Mouse (Mus musculus) megakaryocyte-erythroid progenitor cell, adult 5-6 weeks (primary cell): ENCODE measurements around the gene Kirrel2. TPM values are rescaled to one million over a fixed set of nuclear protein-coding genes. Genes with fewer than 3 reads are reported as not detected.
A peak's percentile ranks its signal among the peaks of the same experiment; 100 is the strongest.

Experiments used
- ATAC-seq: replicated peaks from 2 replicates; pipeline ENCODE4 v1.8.0; 2016; ENCODE audit warnings: mild to moderate bottlenecking, inconsistent platforms; ENCODE audit not compliant: severe bottlenecking, poor library complexity, low FRiP score, low TSS enrichment
- total RNA-seq, 2 experiments: library from RNA; stranded (forward) in 1 of 2; stranded (reverse) in 1 of 2; fragments of 200-1000, 215-1000 nt in 1 of 2; fragments of >200 nt in 1 of 2; fragmentation: Nextera tagmentation in 1 of 2; gene quantifications; 2 replicates each; pipeline ENCODE4 v1.2.3; 2014 to 2017

Kirrel2 gene
- total RNA-seq, 2 experiments from 2014 or later: not detected

GRCm38 (mm10) chr7:30421175-30421889 lies 36.2 kb downstream of the Kirrel2 start, which contains the start of gene Nfkbid:
Gene Nfkbid, plus strand, starts transcription at chr7:30421732.
- ATAC-seq: peak; percentile 55

GRCm38 (mm10) chr7:30420673-30421072 lies 36.8 kb downstream of the Kirrel2 start:
- ATAC-seq: no peak

GRCm38 (mm10) chr7:30419561-30420499 lies 37.7 kb downstream of the Kirrel2 start, which contains the start of gene Hcst:
Gene Hcst, minus strand, starts transcription at chr7:30419854.
- ATAC-seq: no peak

- ATAC-seq: no peak
Measured at GRCm38 (mm10) chr7:30417856-30418255, 39.6 kb downstream of the Kirrel2 start.

- no peak for ATAC-seq
Measured at GRCm38 (mm10) chr7:30413596-30413995, 43.9 kb downstream of the Kirrel2 start, which contains the start of gene Tyrobp. Gene Tyrobp, plus strand, starts transcription at chr7:30413760.

- ATAC-seq: no peak
Measured at GRCm38 (mm10) chr7:30412735-30413147, 44.7 kb downstream of the Kirrel2 start.

- ATAC-seq: no peak
Measured at GRCm38 (mm10) chr7:30411023-30411422, 46.5 kb downstream of the Kirrel2 start.

GRCm38 (mm10) chr7:30409789-30410188 lies 47.7 kb downstream of the Kirrel2 start:
- no peak for ATAC-seq

- ATAC-seq: no peak
Measured at GRCm38 (mm10) chr7:30408639-30409038, 48.9 kb downstream of the Kirrel2 start.

- ATAC-seq: no peak
Measured at GRCm38 (mm10) chr7:30402343-30402742, 55.1 kb downstream of the Kirrel2 start.

- ATAC-seq: no peak
Measured at GRCm38 (mm10) chr7:30399671-30400070, 57.8 kb downstream of the Kirrel2 start.

Other genes starting within 250 kb of the Kirrel2 start
Only the 30 nearest of the 34 such genes appear.
- gene Thap8, start 177.6 kb downstream of the Kirrel2 start, total RNA-seq (2014; fragmentation: Nextera tagmentation): not detected in 2 replicates
- 1.6 TPM in 1 of 2 replicates, not detected in the other for gene Thap8, start 177.6 kb downstream of the Kirrel2 start, total RNA-seq (2017)
- 31.0 and 31.8 TPM in 2 replicates for gene Wdr62, start 177.3 kb downstream of the Kirrel2 start, total RNA-seq (2014; fragmentation: Nextera tagmentation)
- gene Wdr62, start 177.3 kb downstream of the Kirrel2 start, total RNA-seq (2017): 5.1 and 5.5 TPM in 2 replicates
- gene Clip3, start 166.0 kb downstream of the Kirrel2 start, total RNA-seq (2014; fragmentation: Nextera tagmentation): not detected in 2 replicates
- gene Clip3, start 166.0 kb downstream of the Kirrel2 start, total RNA-seq (2017): not detected in 2 replicates
- gene Alkbh6, start 149.0 kb downstream of the Kirrel2 start, total RNA-seq (2014; fragmentation: Nextera tagmentation): 12.7 and 35.5 TPM in 2 replicates
- 26.5 and 28.8 TPM in 2 replicates for gene Alkbh6, start 149.0 kb downstream of the Kirrel2 start, total RNA-seq (2017)
- 2.9 TPM in 1 of 2 replicates, not detected in the other for gene Syne4, start 142.9 kb downstream of the Kirrel2 start, total RNA-seq (2014; fragmentation: Nextera tagmentation)
- gene Syne4, start 142.9 kb downstream of the Kirrel2 start, total RNA-seq (2017): not detected in 2 replicates
- not detected in 2 replicates for gene E130208F15Rik, start 135.9 kb downstream of the Kirrel2 start, total RNA-seq (2014; fragmentation: Nextera tagmentation)
- 3.4 TPM in 1 of 2 replicates, not detected in the other for gene E130208F15Rik, start 135.9 kb downstream of the Kirrel2 start, total RNA-seq (2017)
- 7.3 and 9.2 TPM in 2 replicates for gene Sdhaf1, start 133.8 kb downstream of the Kirrel2 start, total RNA-seq (2014; fragmentation: Nextera tagmentation)
- 7.9 and 8.9 TPM in 2 replicates for gene Sdhaf1, start 133.8 kb downstream of the Kirrel2 start, total RNA-seq (2017)
- not detected in 2 replicates for gene Lrfn3, start 94.9 kb downstream of the Kirrel2 start, total RNA-seq (2014; fragmentation: Nextera tagmentation)
- gene Lrfn3, start 94.9 kb downstream of the Kirrel2 start, total RNA-seq (2017): not detected in 2 replicates
- gene Tyrobp, start 43.9 kb downstream of the Kirrel2 start, total RNA-seq (2014; fragmentation: Nextera tagmentation): 19.3 TPM in 1 of 2 replicates, not detected in the other
- 5.1 and 26.6 TPM in 2 replicates for gene Tyrobp, start 43.9 kb downstream of the Kirrel2 start, total RNA-seq (2017)
- 4.3 and 4.4 TPM in 2 replicates for gene Hcst, start 37.8 kb downstream of the Kirrel2 start, total RNA-seq (2014; fragmentation: Nextera tagmentation)
- gene Hcst, start 37.8 kb downstream of the Kirrel2 start, total RNA-seq (2017): 3.3 TPM in 1 of 2 replicates, not detected in the other
- gene Nfkbid, start 36.0 kb downstream of the Kirrel2 start, total RNA-seq (2014; fragmentation: Nextera tagmentation): 0.89 and 9.0 TPM in 2 replicates
- gene Nfkbid, start 36.0 kb downstream of the Kirrel2 start, total RNA-seq (2017): 0.80 and 3.1 TPM in 2 replicates
- not detected in 2 replicates for gene Aplp1, start 12.2 kb downstream of the Kirrel2 start, total RNA-seq (2014; fragmentation: Nextera tagmentation)
- not detected in 2 replicates for gene Aplp1, start 12.2 kb downstream of the Kirrel2 start, total RNA-seq (2017)
- gene Nphs1, start 625 bp upstream of the Kirrel2 start, total RNA-seq (2014; fragmentation: Nextera tagmentation): 1.7 TPM in 1 of 2 replicates, not detected in the other
- 1.9 TPM in 1 of 2 replicates, not detected in the other for gene Nphs1, start 625 bp upstream of the Kirrel2 start, total RNA-seq (2017)
- gene Prodh2, start 35.9 kb upstream of the Kirrel2 start, total RNA-seq (2014; fragmentation: Nextera tagmentation): not detected in 2 replicates
- gene Prodh2, start 35.9 kb upstream of the Kirrel2 start, total RNA-seq (2017): not detected in 2 replicates
- gene Arhgap33, start 77.4 kb upstream of the Kirrel2 start, total RNA-seq (2014; fragmentation: Nextera tagmentation): 32.6 and 47.6 TPM in 2 replicates
- 4.6 and 15.1 TPM in 2 replicates for gene Arhgap33, start 77.4 kb upstream of the Kirrel2 start, total RNA-seq (2017)
- gene Hspb6, start 94.5 kb upstream of the Kirrel2 start, total RNA-seq (2014; fragmentation: Nextera tagmentation): 20.8 and 25.3 TPM in 2 replicates
- 1.2 and 8.1 TPM in 2 replicates for gene Hspb6, start 94.5 kb upstream of the Kirrel2 start, total RNA-seq (2017)
- gene Proser3, start 94.6 kb upstream of the Kirrel2 start, total RNA-seq (2014; fragmentation: Nextera tagmentation): 16.2 and 17.9 TPM in 2 replicates
- 3.5 and 5.3 TPM in 2 replicates for gene Proser3, start 94.6 kb upstream of the Kirrel2 start, total RNA-seq (2017)
- 45.8 and 61.6 TPM in 2 replicates for gene Lin37, start 102.1 kb upstream of the Kirrel2 start, total RNA-seq (2014; fragmentation: Nextera tagmentation)
- 13.8 and 28.6 TPM in 2 replicates for gene Lin37, start 102.1 kb upstream of the Kirrel2 start, total RNA-seq (2017)
- gene U2af1l4, start 105.6 kb upstream of the Kirrel2 start, total RNA-seq (2014; fragmentation: Nextera tagmentation): 29.4 and 34.6 TPM in 2 replicates
- 79.6 and 83.0 TPM in 2 replicates for gene U2af1l4, start 105.6 kb upstream of the Kirrel2 start, total RNA-seq (2017)
- gene Gm49396, start 105.7 kb upstream of the Kirrel2 start, total RNA-seq (2014; fragmentation: Nextera tagmentation): 5.3 and 14.0 TPM in 2 replicates
- 1.5 and 7.0 TPM in 2 replicates for gene Gm49396, start 105.7 kb upstream of the Kirrel2 start, total RNA-seq (2017)
- 150 and 174 TPM in 2 replicates for gene Psenen, start 105.9 kb upstream of the Kirrel2 start, total RNA-seq (2014; fragmentation: Nextera tagmentation)
- gene Psenen, start 105.9 kb upstream of the Kirrel2 start, total RNA-seq (2017): 99.1 and 117 TPM in 2 replicates
- 3.7 and 11.3 TPM in 2 replicates for gene Igflr1, start 107.7 kb upstream of the Kirrel2 start, total RNA-seq (2014; fragmentation: Nextera tagmentation)
- not detected in 2 replicates for gene Igflr1, start 107.7 kb upstream of the Kirrel2 start, total RNA-seq (2017)
- gene Kmt2b, start 131.0 kb upstream of the Kirrel2 start, total RNA-seq (2014; fragmentation: Nextera tagmentation): 105 and 115 TPM in 2 replicates
- gene Kmt2b, start 131.0 kb upstream of the Kirrel2 start, total RNA-seq (2017): 17.0 and 17.3 TPM in 2 replicates
- not detected in 2 replicates for gene Zbtb32, start 141.2 kb upstream of the Kirrel2 start, total RNA-seq (2014; fragmentation: Nextera tagmentation)
- not detected in 2 replicates for gene Zbtb32, start 141.2 kb upstream of the Kirrel2 start, total RNA-seq (2017)
- 0.83 TPM in 1 of 2 replicates, not detected in the other for gene Upk1a, start 155.2 kb upstream of the Kirrel2 start, total RNA-seq (2014; fragmentation: Nextera tagmentation)
- 0.99 TPM in 1 of 2 replicates, not detected in the other for gene Upk1a, start 155.2 kb upstream of the Kirrel2 start, total RNA-seq (2017)
- gene Cox6b1, start 168.5 kb upstream of the Kirrel2 start, total RNA-seq (2014; fragmentation: Nextera tagmentation): 569 and 755 TPM in 2 replicates
- 427 and 665 TPM in 2 replicates for gene Cox6b1, start 168.5 kb upstream of the Kirrel2 start, total RNA-seq (2017)
- gene Etv2, start 178.2 kb upstream of the Kirrel2 start, total RNA-seq (2014; fragmentation: Nextera tagmentation): not detected in 2 replicates
- gene Etv2, start 178.2 kb upstream of the Kirrel2 start, total RNA-seq (2017): not detected in 2 replicates
- gene Rbm42, start 192.6 kb upstream of the Kirrel2 start, total RNA-seq (2014; fragmentation: Nextera tagmentation): 48.3 and 48.6 TPM in 2 replicates
- gene Rbm42, start 192.6 kb upstream of the Kirrel2 start, total RNA-seq (2017): 29.1 and 53.0 TPM in 2 replicates
- 32.4 and 43.6 TPM in 2 replicates for gene Haus5, start 207.3 kb upstream of the Kirrel2 start, total RNA-seq (2014; fragmentation: Nextera tagmentation)
- gene Haus5, start 207.3 kb upstream of the Kirrel2 start, total RNA-seq (2017): 17.4 and 24.7 TPM in 2 replicates
- gene Pmis2, start 213.9 kb upstream of the Kirrel2 start, total RNA-seq (2014; fragmentation: Nextera tagmentation): not detected in 2 replicates
- not detected in 2 replicates for gene Pmis2, start 213.9 kb upstream of the Kirrel2 start, total RNA-seq (2017)